Mouse (Mus musculus) heart, embryonic 13.5 days (tissue): ENCODE measurements around the gene Nol10. TPM values are rescaled to one million over a fixed set of nuclear protein-coding genes. Genes with fewer than 3 reads are reported as not detected.

Experiments used
- ATAC-seq: fragments of 200-750 bp; cut with Nextera tagmentation; 2 replicates; pipeline ENCODE4 v1.8.0; 2017; ENCODE audit warnings: moderate TSS enrichment; ENCODE audit not compliant: insufficient number of reproducible peaks, low FRiP score, low TSS enrichment; ENCODE audit errors: extremely low read depth
- H3K27ac ChIP-seq: fragments of 300-500 bp; sonication (generic); replicated peaks from 2 replicates; pipeline ENCODE4 v1.5.1; 2015; ENCODE audit warnings: moderate library complexity, mild to moderate bottlenecking, inconsistent platforms
- H3K27me3 ChIP-seq: fragments of 300-500 bp; sonication (generic); replicated peaks from 2 replicates; pipeline ENCODE4 v1.6.1; 2015; ENCODE audit warnings: mild to moderate bottlenecking, inconsistent platforms
- H3K36me3 ChIP-seq: fragments of 300-500 bp; sonication (generic); 2 replicates; pipeline ENCODE4 v1.6.1; 2015; ENCODE audit warnings: mild to moderate bottlenecking, inconsistent platforms
- H3K4me1 ChIP-seq: fragments of 300-500 bp; sonication (generic); 2 replicates; pipeline ENCODE4 v1.6.1; 2015; ENCODE audit warnings: inconsistent platforms
- H3K4me2 ChIP-seq: fragments of 300-500 bp; sonication (generic); 2 replicates; pipeline ENCODE4 v1.6.1; 2015; ENCODE audit warnings: inconsistent platforms, mild to moderate bottlenecking, moderate library complexity
- H3K4me3 ChIP-seq: fragments of 300-500 bp; sonication (generic); 2 replicates; pipeline ENCODE4 v1.5.1; 2015; ENCODE audit warnings: moderate library complexity, mild to moderate bottlenecking, inconsistent platforms
- H3K9ac ChIP-seq: fragments of 300-500 bp; sonication (generic); 2 replicates; pipeline ENCODE4 v1.6.1; 2015; ENCODE audit warnings: inconsistent platforms, mild to moderate bottlenecking, moderate library complexity
- H3K9me3 ChIP-seq: fragments of 300-500 bp; sonication (generic); 2 replicates; pipeline ENCODE4 v1.6.1; 2016; ENCODE audit warnings: inconsistent platforms
- WGBS: fragments of 180-500 bp; shearing (Covaris S2); methylation state at CpG from one replicate; pipeline ENCODE4 v1.1.7; 2015; ENCODE audit warnings: mixed read lengths; 5-methylcytosine and 5-hydroxymethylcytosine counted together
- polyA plus RNA-seq: library from polyadenylated mRNA; unstranded; fragments of >200 nt; fragmentation: Nextera tagmentation; extraction: Ambion mirVana; gene quantifications from 2 replicates; pipeline ENCODE4 v1.2.1, GENCODE M21; 2015

The Nol10 gene
- polyA plus RNA-seq, 1 experiment from 2014 or later, result 13.2 TPM

- no peak overlapping the region for H3K4me3 ChIP-seq
- WGBS, result 89% methylated on average over 7 of the region's 7 CpGs
- no peak overlapping the region for H3K27ac ChIP-seq
- no peak overlapping the region for H3K4me2 ChIP-seq
- no peaks in the 10 kb centered on the region for H3K27me3 ChIP-seq
- peaks cover 15% of the 10 kb centered on the region for H3K4me1 ChIP-seq
- ATAC-seq, result no peak
- no peak overlapping the region for H3K9ac ChIP-seq
- no peaks in the 10 kb centered on the region for H3K9me3 ChIP-seq
- H3K36me3 ChIP-seq, result peaks cover 41% of the 10 kb centered on the region
These were observed 66.5 kb downstream of the Nol10 start for GRCm38 (mm10) chr12:17414734-17415133.

- WGBS, result 0% methylated on average over 3 of the region's 3 CpGs
- no peak for ATAC-seq
- Histone ChIP-seq H3K27me3 (no peaks in the 10 kb centered on the region), H3K36me3 (peaks cover 70% of the 10 kb centered on the region), H3K4me1 (peaks cover 13% of the 10 kb centered on the region), H3K9ac (no peak overlapping the region), H3K4me2 (no peak overlapping the region), H3K4me3 (no peak overlapping the region), H3K27ac (no peak overlapping the region), H3K9me3 (no peaks in the 10 kb centered on the region)
These were observed 72.0 kb downstream of the Nol10 start for GRCm38 (mm10) chr12:17420168-17420810.

- no peaks in the 10 kb centered on the region for H3K9me3 ChIP-seq
- no peak for ATAC-seq
- no peak overlapping the region for H3K9ac ChIP-seq
- H3K27me3 ChIP-seq, result no peaks in the 10 kb centered on the region
- H3K27ac ChIP-seq, result no peak overlapping the region
- no peak overlapping the region for H3K4me3 ChIP-seq
- H3K4me2 ChIP-seq, result no peak overlapping the region
- peaks cover 3% of the 10 kb centered on the region for H3K4me1 ChIP-seq
- 81% methylated on average over 11 of the region's 11 CpGs for WGBS
- H3K36me3 ChIP-seq, result peaks cover 68% of the 10 kb centered on the region
These were observed 77.3 kb downstream of the Nol10 start for GRCm38 (mm10) chr12:17425254-17426169.

GRCm38 (mm10) chr12:17426735-17427134 lies 78.5 kb downstream of the Nol10 start:
- WGBS, result 71% methylated on average over 3 of the region's 3 CpGs
- Histone ChIP-seq H3K4me1 (no peaks in the 10 kb centered on the region), H3K9me3 (no peaks in the 10 kb centered on the region), H3K27me3 (no peaks in the 10 kb centered on the region), H3K36me3 (peaks cover 72% of the 10 kb centered on the region), H3K4me3 (no peak overlapping the region), H3K4me2 (no peak overlapping the region), H3K27ac (no peak overlapping the region), H3K9ac (no peak overlapping the region)
- no peak for ATAC-seq

- Histone ChIP-seq H3K9me3 (no peaks in the 10 kb centered on the region), H3K9ac (no peak overlapping the region), H3K27ac (no peak overlapping the region), H3K36me3 (peaks cover 53% of the 10 kb centered on the region), H3K27me3 (no peaks in the 10 kb centered on the region), H3K4me3 (no peak overlapping the region), H3K4me2 (no peak overlapping the region), H3K4me1 (no peaks in the 10 kb centered on the region)
- no peak for ATAC-seq
- 84% methylated on average over 2 of the region's 2 CpGs for WGBS
These were observed 82.3 kb downstream of the Nol10 start for GRCm38 (mm10) chr12:17430578-17430977.

- no peak overlapping the region for H3K9ac ChIP-seq
- no peaks in the 10 kb centered on the region for H3K4me1 ChIP-seq
- peaks cover 47% of the 10 kb centered on the region for H3K36me3 ChIP-seq
- no peaks in the 10 kb centered on the region for H3K9me3 ChIP-seq
- H3K27ac ChIP-seq, result no peak overlapping the region
- no peak overlapping the region for H3K4me3 ChIP-seq
- H3K4me2 ChIP-seq, result no peak overlapping the region
- 73% methylated on average over 5 of the region's 5 CpGs for WGBS
- H3K27me3 ChIP-seq, result no peaks in the 10 kb centered on the region
- ATAC-seq, result no peak
These were observed 82.9 kb downstream of the Nol10 start for GRCm38 (mm10) chr12:17431166-17431565.

- no peaks in the 10 kb centered on the region for H3K9me3 ChIP-seq
- H3K4me1 ChIP-seq, result no peaks in the 10 kb centered on the region
- peaks cover 41% of the 10 kb centered on the region for H3K36me3 ChIP-seq
- 77% methylated on average over 4 of the region's 4 CpGs for WGBS
- H3K4me2 ChIP-seq, result no peak overlapping the region
- H3K9ac ChIP-seq, result no peak overlapping the region
- H3K4me3 ChIP-seq, result no peak overlapping the region
- no peak overlapping the region for H3K27ac ChIP-seq
- no peak for ATAC-seq
- H3K27me3 ChIP-seq, result no peaks in the 10 kb centered on the region
These were observed 83.6 kb downstream of the Nol10 start for GRCm38 (mm10) chr12:17431812-17432332.

GRCm38 (mm10) chr12:17433712-17434111 lies 85.5 kb downstream of the Nol10 start:
- peaks cover 32% of the 10 kb centered on the region for H3K36me3 ChIP-seq
- H3K4me1 ChIP-seq, result no peaks in the 10 kb centered on the region
- H3K4me3 ChIP-seq, result no peak overlapping the region
- H3K4me2 ChIP-seq, result no peak overlapping the region
- no peaks in the 10 kb centered on the region for H3K27me3 ChIP-seq
- no peak overlapping the region for H3K27ac ChIP-seq
- ATAC-seq, result no peak
- no peak overlapping the region for H3K9ac ChIP-seq
- WGBS, result 90% methylated on average over 4 of the region's 4 CpGs
- H3K9me3 ChIP-seq, result no peaks in the 10 kb centered on the region

GRCm38 (mm10) chr12:17436471-17436870 lies 88.2 kb downstream of the Nol10 start:
- Histone ChIP-seq H3K9me3 (no peaks in the 10 kb centered on the region), H3K4me3 (no peak overlapping the region), H3K27me3 (no peaks in the 10 kb centered on the region), H3K4me1 (peaks cover 10% of the 10 kb centered on the region), H3K27ac (no peak overlapping the region), H3K36me3 (peaks cover 6% of the 10 kb centered on the region), H3K4me2 (no peak overlapping the region), H3K9ac (no peak overlapping the region)
- no peak for ATAC-seq
- 83% methylated on average over 2 of the region's 2 CpGs for WGBS

- H3K36me3 ChIP-seq, result no peaks in the 10 kb centered on the region
- peak overlapping the region; percentile 55 for H3K27ac ChIP-seq
- peaks cover 10% of the 10 kb centered on the region for H3K4me1 ChIP-seq
- WGBS, result 39% methylated on average over 7 of the region's 7 CpGs
- no peak overlapping the region for H3K9ac ChIP-seq
- H3K4me3 ChIP-seq, result no peak overlapping the region
- no peaks in the 10 kb centered on the region for H3K27me3 ChIP-seq
- no peak overlapping the region for H3K4me2 ChIP-seq
- H3K9me3 ChIP-seq, result no peaks in the 10 kb centered on the region
- ATAC-seq, result no peak
These were observed 92.0 kb downstream of the Nol10 start for GRCm38 (mm10) chr12:17440251-17440651.

GRCm38 (mm10) chr12:17441495-17441894 lies 93.2 kb downstream of the Nol10 start:
- Histone ChIP-seq H3K4me2 (no peak overlapping the region), H3K9ac (no peak overlapping the region), H3K36me3 (no peaks in the 10 kb centered on the region), H3K4me3 (no peak overlapping the region), H3K27ac (no peak overlapping the region), H3K4me1 (peaks cover 10% of the 10 kb centered on the region), H3K9me3 (no peaks in the 10 kb centered on the region), H3K27me3 (no peaks in the 10 kb centered on the region)
- whole genome bisulfite sequencing, result 70% methylated on average over 9 of the region's 9 CpGs
- no peak for ATAC-seq
